Mouse (Mus musculus): ENCODE data around the gene Fmnl2. TPM values are rescaled to one million over a fixed set of nuclear protein-coding genes. Genes with fewer than 3 reads are reported as not detected.
A peak's percentile ranks its signal among the peaks of the same experiment; 100 is the strongest.

The Fmnl2 gene
- total RNA-seq, 2 experiments from 2014 or later, result 49.0 to 53.0 TPM

GRCm38 (mm10) chr2:53095031-53095430, 237.4 kb downstream of the Fmnl2 start:
- DNase-seq (ENCODE audit: low spot score in 2 of 2), result no peak

GRCm38 (mm10) chr2:53095489-53095888, 237.8 kb downstream of the Fmnl2 start:
- DNase-seq (ENCODE audit: low spot score in 2 of 2), result no peak

- DNase-seq (ENCODE audit: low spot score in 2 of 2), result peak in 1 of 2 experiments; percentile 30
These were observed 242.4 kb downstream of the Fmnl2 start for GRCm38 (mm10) chr2:53100093-53100492.

GRCm38 (mm10) chr2:53101885-53102740, 244.5 kb downstream of the Fmnl2 start:
- DNase-seq (ENCODE audit: low spot score in 2 of 2), result no peak

GRCm38 (mm10) chr2:53102901-53103300, 245.2 kb downstream of the Fmnl2 start:
- DNase-seq (ENCODE audit: low spot score in 2 of 2), result no peak

GRCm38 (mm10) chr2:53105408-53105807, 247.7 kb downstream of the Fmnl2 start:
- DNase-seq (ENCODE audit: low spot score in 2 of 2), result no peak

GRCm38 (mm10) chr2:53106056-53106455, 248.4 kb downstream of the Fmnl2 start:
- no peak for DNase-seq (ENCODE audit: low spot score in 2 of 2)

- DNase-seq (ENCODE audit: low spot score in 2 of 2), result no peak
These were observed 248.8 kb downstream of the Fmnl2 start for GRCm38 (mm10) chr2:53106472-53106871.

- no peak for DNase-seq (ENCODE audit: low spot score in 2 of 2)
These were observed 250.9 kb downstream of the Fmnl2 start for GRCm38 (mm10) chr2:53108547-53108946.

GRCm38 (mm10) chr2:53121797-53122196, 264.1 kb downstream of the Fmnl2 start:
- peak; percentile 52 to 56 for DNase-seq (ENCODE audit: low spot score in 2 of 2)

GRCm38 (mm10) chr2:53125998-53126397, 268.3 kb downstream of the Fmnl2 start:
- peak in 1 of 2 experiments; percentile 31 for DNase-seq (ENCODE audit: low spot score in 2 of 2)

GRCm38 (mm10) chr2:53129070-53129469, 271.4 kb downstream of the Fmnl2 start:
- DNase-seq (ENCODE audit: low spot score in 2 of 2), result no peak

GRCm38 (mm10) chr2:53131567-53131966, 273.9 kb downstream of the Fmnl2 start:
- no peak for DNase-seq (ENCODE audit: low spot score in 2 of 2)

GRCm38 (mm10) chr2:53146852-53147251, 289.2 kb downstream of the Fmnl2 start:
- no peak for DNase-seq (ENCODE audit: low spot score in 2 of 2)

GRCm38 (mm10) chr2:53173966-53174365, 316.3 kb downstream of the Fmnl2 start:
- no peak for DNase-seq (ENCODE audit: low spot score in 2 of 2)

- DNase-seq (ENCODE audit: low spot score in 2 of 2), result no peak
These were observed 321.3 kb downstream of the Fmnl2 start for GRCm38 (mm10) chr2:53178966-53179365.

GRCm38 (mm10) chr2:53179876-53180275, 322.2 kb downstream of the Fmnl2 start:
- no peak for DNase-seq (ENCODE audit: low spot score in 2 of 2)

Other genes with a start within 250 kb of the Fmnl2 start
- 10 to 100 TPM; 59.9 to 73.7 TPM for gene Cacnb4, start 181.0 kb upstream of the Fmnl2 start, total RNA-seq (2021)
- 10 to 100 TPM; 27.8 to 30.9 TPM for gene Stam2, start 115.6 kb upstream of the Fmnl2 start, total RNA-seq (2021)